Mouse (Mus musculus): ENCODE results near the gene Slc37a1.

Gene Slc37a1

GRCm38 (mm10) chr17:31318906-31319767 lies 32.5 kb downstream of the Slc37a1 start:
- DNase-seq (ENCODE audit: low spot score): no peak

- DNase-seq (ENCODE audit: low spot score): no peak
Observed at GRCm38 (mm10) chr17:31321425-31321824, 34.8 kb downstream of the Slc37a1 start.

GRCm38 (mm10) chr17:31322446-31322845 lies 35.9 kb downstream of the Slc37a1 start:
- DNase-seq (ENCODE audit: low spot score): no peak

- DNase-seq (ENCODE audit: low spot score): no peak
Observed at GRCm38 (mm10) chr17:31323379-31323778, 36.8 kb downstream of the Slc37a1 start.

- no peak for DNase-seq (ENCODE audit: low spot score)
Observed at GRCm38 (mm10) chr17:31324227-31324626, 37.6 kb downstream of the Slc37a1 start.

GRCm38 (mm10) chr17:31325451-31326219 lies 39.0 kb downstream of the Slc37a1 start:
- DNase-seq (ENCODE audit: low spot score): no peak

GRCm38 (mm10) chr17:31326220-31326852 lies 39.7 kb downstream of the Slc37a1 start:
- DNase-seq (ENCODE audit: low spot score): no peak

- DNase-seq (ENCODE audit: low spot score): no peak
Observed at GRCm38 (mm10) chr17:31328466-31328865, 41.9 kb downstream of the Slc37a1 start.

- DNase-seq (ENCODE audit: low spot score): peak; percentile 62
Observed at GRCm38 (mm10) chr17:31330622-31331021, 44.0 kb downstream of the Slc37a1 start.

- DNase-seq (ENCODE audit: low spot score): no peak
Observed at GRCm38 (mm10) chr17:31331273-31331672, 44.7 kb downstream of the Slc37a1 start.

- DNase-seq (ENCODE audit: low spot score): no peak
Observed at GRCm38 (mm10) chr17:31331920-31332319, 45.3 kb downstream of the Slc37a1 start.

GRCm38 (mm10) chr17:31332333-31332732 lies 45.7 kb downstream of the Slc37a1 start:
- no peak for DNase-seq (ENCODE audit: low spot score)

GRCm38 (mm10) chr17:31334509-31335260 lies 48.1 kb downstream of the Slc37a1 start:
- DNase-seq (ENCODE audit: low spot score): no peak

GRCm38 (mm10) chr17:31335344-31336080 lies 48.9 kb downstream of the Slc37a1 start:
- no peak for DNase-seq (ENCODE audit: low spot score)

- DNase-seq (ENCODE audit: low spot score): no peak
Observed at GRCm38 (mm10) chr17:31339769-31340168, 53.2 kb downstream of the Slc37a1 start.

- DNase-seq (ENCODE audit: low spot score): no peak
Observed at GRCm38 (mm10) chr17:31342191-31342590, 55.6 kb downstream of the Slc37a1 start.

GRCm38 (mm10) chr17:31344172-31344801 lies 57.7 kb downstream of the Slc37a1 start:
- peak; percentile 75 for DNase-seq (ENCODE audit: low spot score)

- no peak for DNase-seq (ENCODE audit: low spot score)
Observed at GRCm38 (mm10) chr17:31344816-31345215, 58.2 kb downstream of the Slc37a1 start.

- peak; percentile 7 for DNase-seq (ENCODE audit: low spot score)
Observed at GRCm38 (mm10) chr17:31348129-31348528, 61.5 kb downstream of the Slc37a1 start.

GRCm38 (mm10) chr17:31349388-31349787 lies 62.8 kb downstream of the Slc37a1 start:
- DNase-seq (ENCODE audit: low spot score): no peak

GRCm38 (mm10) chr17:31351984-31352383 lies 65.4 kb downstream of the Slc37a1 start:
- DNase-seq (ENCODE audit: low spot score): no peak
